Mouse (Mus musculus) forebrain, postnatal 0 days (tissue): ENCODE results near the gene Herc1. TPM values are rescaled to one million over a fixed set of nuclear protein-coding genes. Genes with fewer than 3 reads are reported as not detected.
A peak's percentile ranks its signal among the peaks of the same experiment; 100 is the strongest.

ENCODE experiments used
- ATAC-seq: fragments of 200-750 bp; cut with Nextera tagmentation; 2 replicates; pipeline ENCODE4 v1.8.0; 2017; ENCODE audit warnings: mild to moderate bottlenecking, moderate library complexity
- DNase-seq: peaks from one replicate; pipeline ENCODE4 v3.0.0-alpha.2; 2015
- H3K27ac ChIP-seq: fragments of 300-500 bp; sonication (generic); 2 replicates; pipeline ENCODE4 v1.5.1; 2014; ENCODE audit warnings: low read depth, mild to moderate bottlenecking, antibody characterized with exemption, low read length, moderate library complexity, mixed read lengths
- H3K27me3 ChIP-seq: fragments of 300-500 bp; sonication (generic); 2 replicates; pipeline ENCODE4 v1.6.1; 2014; ENCODE audit warnings: mild to moderate bottlenecking, low read length, mixed read lengths; ENCODE audit not compliant: insufficient read depth
- H3K36me3 ChIP-seq: fragments of 300-500 bp; sonication (generic); 2 replicates; pipeline ENCODE4 v1.6.1; 2014; ENCODE audit warnings: mild to moderate bottlenecking, moderate library complexity; ENCODE audit not compliant: insufficient read depth
- H3K4me1 ChIP-seq: fragments of 300-500 bp; sonication (generic); 2 replicates; pipeline ENCODE4 v1.6.1; 2014; ENCODE audit warnings: antibody characterized with exemption; ENCODE audit not compliant: insufficient read depth
- H3K4me2 ChIP-seq: fragments of 300-500 bp; sonication (generic); 2 replicates; pipeline ENCODE4 v1.6.1; 2014; ENCODE audit warnings: low read depth, mild to moderate bottlenecking, moderate library complexity
- H3K4me3 ChIP-seq: fragments of 300-500 bp; sonication (generic); 2 replicates; pipeline ENCODE4 v1.5.1; 2014; ENCODE audit warnings: low read depth, low read length, mixed read lengths
- H3K9ac ChIP-seq: fragments of 300-500 bp; sonication (generic); 2 replicates; pipeline ENCODE4 v1.6.1; 2014; ENCODE audit warnings: mild to moderate bottlenecking
- H3K9me3 ChIP-seq: fragments of 300-500 bp; sonication (generic); 2 replicates; pipeline ENCODE4 v1.6.1; 2016; ENCODE audit warnings: low read length
- CTCF ChIP-seq: sonication (generic); IDR thresholded peaks from 2 replicates; pipeline ENCODE4 v1.5.1; 2016; ENCODE audit warnings: antibody characterized with exemption, control low read depth, low read depth
- WGBS: fragments of 180-500 bp; shearing (Covaris S2); extraction: QIAGEN DNeasy Blood & Tissue Kit; methylation state at CpG from one replicate; pipeline ENCODE4 v1.1.7; 2014; 5-methylcytosine and 5-hydroxymethylcytosine counted together
- polyA plus RNA-seq: library from polyadenylated mRNA; unstranded; fragments of >200 nt; fragmentation: Nextera tagmentation; extraction: Ambion mirVana; gene quantifications from 2 replicates; pipeline ENCODE4 v1.2.1, GENCODE M21; 2015
- total RNA-seq: library from RNA; depleted of rRNA; stranded (reverse); fragments of >200 nt; gene quantifications from 2 replicates; pipeline ENCODE4 v1.2.3, GENCODE M21; 2014; rRNA removed

Gene Herc1
- total RNA-seq (89.8 and 107 TPM in 2 replicates), polyA plus RNA-seq (16.4 and 27.3 TPM in 2 replicates)

- 1% methylated on average over 85 of the region's 85 CpGs for WGBS
- H3K4me3 ChIP-seq: peak within 1 kb of the TSS; percentile 99
- H3K4me1 ChIP-seq: peaks cover 4% of the 10 kb centered on the region; the same call in 1 of the 2 replicates
Observed at GRCm38 (mm10) chr9:66349860-66350787, at the start of gene Herc1. Gene Herc1 (plus strand): TSS chr9:66350450.

GRCm38 (mm10) chr9:66304320-66305090 lies 45.7 kb upstream of the Herc1 start:
- Histone ChIP-seq H3K9ac (peak overlapping the region; percentile 43), H3K4me2 (no peak overlapping the region; the same call in 1 of the 2 replicates), H3K9me3 (no peaks in the 10 kb centered on the region), H3K4me3 (no peak overlapping the region), H3K4me1 (peaks cover 14% of the 10 kb centered on the region), H3K27ac (no peak overlapping the region), H3K36me3 (no peaks in the 10 kb centered on the region), H3K27me3 (no peaks in the 10 kb centered on the region)
- DNase-seq: no peak
- 92% methylated on average over 3 of the region's 3 CpGs for WGBS
- TF ChIP-seq CTCF: no peak
- ATAC-seq: no peak

More at GRCm38 (mm10) chr9:66349860-66350787, at the start of gene Herc1:
- H3K27me3 ChIP-seq: no peaks in the 10 kb centered on the region
- DNase-seq (peak; percentile 97), ATAC-seq (peak; percentile 95)
- no peaks in the 10 kb centered on the region for H3K36me3 ChIP-seq
- peak within 1 kb of the TSS; percentile 69 for H3K4me2 ChIP-seq
- peak within 1 kb of the TSS; percentile 97 for H3K27ac ChIP-seq
- peak within 1 kb of the TSS; percentile 99 for H3K9ac ChIP-seq
- no peaks in the 10 kb centered on the region for H3K9me3 ChIP-seq
- no peak for TF ChIP-seq CTCF

DNA sequence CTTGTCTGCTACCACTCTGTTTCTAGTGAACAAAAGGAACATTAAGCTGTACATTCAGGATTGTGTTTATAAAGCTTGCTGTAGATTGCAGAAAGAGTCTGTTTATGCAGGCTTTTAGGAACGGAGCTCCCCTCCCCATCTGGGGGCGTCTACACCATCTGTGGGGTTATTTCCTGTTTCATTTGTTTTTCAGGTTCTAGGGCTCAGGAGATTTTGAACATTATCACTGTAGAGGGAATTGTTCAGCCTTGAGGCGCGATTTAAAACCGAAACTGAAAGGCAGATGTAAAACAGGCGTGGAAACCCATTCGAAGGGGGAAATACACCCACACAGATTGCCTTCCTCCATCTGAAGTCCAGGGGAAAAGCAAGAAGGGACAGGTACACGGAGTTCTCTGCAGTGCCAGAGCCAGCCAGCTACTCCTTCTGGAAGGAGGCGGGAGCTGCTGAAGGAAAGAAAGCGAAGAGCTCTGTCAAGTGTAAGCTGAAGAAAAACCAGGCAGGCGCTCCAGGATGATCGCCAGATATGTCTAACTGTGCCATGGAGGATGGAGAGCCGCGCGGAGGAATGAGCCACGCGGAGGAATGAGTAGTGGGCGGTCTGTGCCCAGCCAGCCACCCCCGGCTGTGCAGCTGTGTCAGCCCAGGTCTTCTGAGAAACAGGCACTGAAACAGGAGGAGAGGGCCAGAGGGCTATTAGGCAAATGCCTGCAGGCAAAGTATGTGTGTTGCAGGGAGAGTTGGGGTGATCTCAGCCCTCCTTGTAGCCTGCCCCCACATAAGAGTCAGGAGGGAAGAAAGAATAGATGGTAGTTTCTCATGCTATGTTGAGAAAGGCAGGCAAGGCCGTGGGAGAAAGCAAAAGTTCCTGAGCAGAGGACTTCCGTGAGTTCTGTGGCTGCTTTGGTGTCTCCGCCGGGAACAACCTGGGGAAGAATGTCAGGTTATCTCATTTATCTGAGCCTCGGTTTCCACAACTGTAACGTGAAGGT lies 44.8 kb upstream of the Herc1 start:
- H3K27me3 ChIP-seq: no peaks in the 10 kb centered on the region

GRCm38 (mm10) chr9:66306414-66306813 lies 43.8 kb upstream of the Herc1 start:
- Histone ChIP-seq H3K27me3 (no peaks in the 10 kb centered on the region), H3K4me2 (no peak overlapping the region), H3K4me3 (no peak overlapping the region), H3K9me3 (no peaks in the 10 kb centered on the region), H3K36me3 (no peaks in the 10 kb centered on the region), H3K27ac (no peak overlapping the region), H3K4me1 (peaks cover 14% of the 10 kb centered on the region), H3K9ac (no peak overlapping the region)
- TF ChIP-seq CTCF: no peak
- DNase-seq (no peak), ATAC-seq (no peak)
- WGBS: 80% methylated on average over 3 of the region's 3 CpGs

More for the DNA sequence above, 44.8 kb upstream of the Herc1 start:
- H3K9me3 ChIP-seq: no peaks in the 10 kb centered on the region
- H3K4me2 ChIP-seq: peak overlapping the region; percentile 50
- H3K27ac ChIP-seq: peak overlapping the region; percentile 81
- peaks cover 14% of the 10 kb centered on the region for H3K4me1 ChIP-seq
- DNase-seq (peak; percentile 69), ATAC-seq (peak; percentile 69)
- no peak for TF ChIP-seq CTCF
- 38% methylated on average over 25 of the region's 25 CpGs for WGBS
- peak overlapping the region; percentile 25 for H3K4me3 ChIP-seq
- H3K9ac ChIP-seq: peak overlapping the region; percentile 43
- H3K36me3 ChIP-seq: no peaks in the 10 kb centered on the region

DNA sequence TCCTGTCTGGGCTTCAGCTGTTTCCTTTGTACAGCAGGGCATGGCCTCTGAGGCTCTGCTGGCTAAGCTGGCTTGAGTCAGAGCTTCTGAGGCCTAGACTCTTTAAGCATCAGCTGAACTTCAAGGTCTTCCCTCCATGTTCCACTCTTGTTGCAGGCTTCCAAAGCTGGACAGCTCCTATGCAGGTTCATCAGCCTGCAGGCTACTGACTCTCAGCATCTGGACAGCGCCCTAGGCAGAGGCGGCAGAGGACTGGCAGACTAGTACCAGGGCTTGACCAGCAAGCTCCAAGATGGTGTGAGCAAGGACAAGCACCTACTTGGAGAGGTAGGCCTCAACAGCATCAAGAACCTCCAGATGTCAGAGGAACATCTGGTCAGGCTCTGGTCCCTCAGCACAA lies 42.9 kb upstream of the Herc1 start:
- Histone ChIP-seq H3K9ac (no peak overlapping the region), H3K27ac (no peak overlapping the region), H3K9me3 (no peaks in the 10 kb centered on the region), H3K4me2 (no peak overlapping the region), H3K27me3 (no peaks in the 10 kb centered on the region), H3K4me1 (peaks cover 14% of the 10 kb centered on the region), H3K4me3 (no peak overlapping the region), H3K36me3 (no peaks in the 10 kb centered on the region)
- ATAC-seq (no peak), DNase-seq (no peak)
- WGBS: 50% methylated on average over 2 of the region's 2 CpGs
- TF ChIP-seq CTCF: no peak

- Histone ChIP-seq H3K4me2 (no peak overlapping the region), H3K36me3 (no peaks in the 10 kb centered on the region), H3K4me1 (peaks cover 14% of the 10 kb centered on the region), H3K27me3 (no peaks in the 10 kb centered on the region), H3K27ac (no peak overlapping the region), H3K9me3 (no peaks in the 10 kb centered on the region), H3K4me3 (no peak overlapping the region), H3K9ac (no peak overlapping the region)
- no peak for TF ChIP-seq CTCF
- no peak for ATAC-seq
- 84% methylated on average over 4 of the region's 4 CpGs for WGBS
- DNase-seq: no peak
Observed at GRCm38 (mm10) chr9:66308741-66309140, 41.5 kb upstream of the Herc1 start.
